Mouse (Mus musculus) heart, adult 11 months (tissue): ENCODE data around the gene Phc3.

Experiments
- DNase-seq: peaks from one replicate; pipeline ENCODE4 v3.0.0; 2022

The Phc3 gene

DNA sequence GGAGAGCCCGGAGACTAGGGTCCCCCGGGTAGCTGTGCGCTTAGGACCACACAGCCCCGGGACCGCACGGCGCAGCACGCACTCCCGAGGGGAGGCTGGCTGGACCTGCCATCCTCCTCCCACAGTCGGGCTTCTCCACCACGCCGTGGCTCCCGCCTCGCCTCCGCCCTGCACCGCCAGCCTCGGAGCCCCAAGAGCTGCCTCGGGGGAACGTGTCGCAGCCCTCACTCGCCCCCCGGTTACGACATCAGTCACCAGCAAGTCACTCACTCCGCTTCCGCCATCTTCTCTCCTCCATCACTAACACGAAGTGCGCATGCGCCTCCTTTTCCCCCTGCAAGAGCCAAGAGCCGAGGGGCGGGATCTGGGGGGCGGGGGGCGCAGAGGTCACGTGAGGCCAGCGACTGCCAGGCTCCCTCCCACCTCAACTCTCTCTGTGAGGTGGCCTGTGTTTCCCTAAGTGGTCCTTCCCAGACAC is at the start of gene Phc3:
Gene Phc3 (minus strand): TSS at position 312 of the 478 bp plus-strand sequence.
- peak; percentile 100 for DNase-seq

DNA sequence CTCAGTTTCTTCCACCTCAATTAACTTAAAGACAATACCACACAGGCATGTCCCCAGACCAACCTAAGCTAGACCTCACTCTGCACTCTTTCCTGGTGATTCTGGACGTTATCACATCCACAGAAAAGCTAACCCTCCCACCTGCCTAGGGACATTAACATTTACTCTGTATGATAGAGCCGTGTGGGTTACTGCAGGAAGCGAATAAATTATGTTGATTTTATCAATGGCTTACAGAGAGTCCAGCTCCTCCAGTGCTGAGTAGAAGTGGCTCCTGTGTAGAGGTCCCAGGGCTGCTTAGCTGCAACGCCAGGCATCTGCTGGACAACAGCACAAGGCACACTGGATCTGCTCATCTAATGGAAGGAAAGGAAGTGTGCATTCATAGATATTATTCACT is 48.4 kb upstream of the Phc3 start:
- peak; percentile 18 for DNase-seq

DNA sequence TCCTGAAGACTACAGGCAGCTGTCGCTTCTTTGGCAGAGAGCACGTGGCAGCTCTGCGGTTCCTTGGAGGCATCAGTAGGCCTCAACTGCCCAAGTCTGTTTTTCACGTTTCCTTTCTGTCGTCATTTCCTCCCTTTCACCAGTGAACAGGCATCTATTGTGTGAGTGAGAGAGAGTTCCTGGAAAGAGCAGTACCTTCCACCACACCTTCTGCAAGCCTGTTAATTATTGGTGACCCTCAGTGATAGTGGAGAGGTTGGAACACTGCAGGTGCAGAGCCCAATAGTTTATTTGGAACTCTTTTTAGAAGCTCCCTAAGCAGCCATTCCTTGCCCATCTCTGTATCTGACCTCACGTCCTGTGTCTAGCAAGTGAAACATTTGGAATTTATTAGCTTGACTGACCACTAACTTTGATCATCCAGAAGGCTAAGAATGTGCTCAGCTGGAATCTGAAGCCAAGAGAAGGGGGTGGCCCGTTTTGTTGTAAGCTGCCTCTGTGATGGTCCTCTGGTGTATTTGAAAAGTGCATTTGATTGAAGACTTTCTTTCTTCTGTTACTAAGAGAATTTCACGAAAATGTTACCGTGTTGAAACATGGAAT is 47.5 kb upstream of the Phc3 start:
- DNase-seq = no peak

GRCm38 (mm10) chr3:31015682-31016443 is 46.6 kb upstream of the Phc3 start:
- DNase-seq = no peak

DNA sequence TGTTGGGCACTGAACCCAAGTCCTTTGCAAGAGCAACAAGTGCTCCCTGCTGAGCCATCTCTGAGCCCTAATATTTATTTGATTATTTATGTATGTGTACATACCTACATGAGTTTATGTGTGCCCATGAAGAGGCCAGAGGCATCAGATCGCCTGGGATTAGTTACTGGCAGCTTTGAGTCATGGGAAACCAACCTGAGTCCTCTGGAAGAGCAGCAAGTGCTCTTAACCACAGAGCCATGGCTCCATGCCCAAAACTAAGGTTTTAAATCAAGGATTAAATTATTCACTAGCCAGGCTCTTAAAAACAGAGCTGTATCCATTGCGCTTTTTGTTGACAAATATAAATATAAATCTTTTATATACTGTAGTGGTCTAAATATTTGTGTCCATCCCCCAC is 45.2 kb upstream of the Phc3 start:
- no peak for DNase-seq

DNA sequence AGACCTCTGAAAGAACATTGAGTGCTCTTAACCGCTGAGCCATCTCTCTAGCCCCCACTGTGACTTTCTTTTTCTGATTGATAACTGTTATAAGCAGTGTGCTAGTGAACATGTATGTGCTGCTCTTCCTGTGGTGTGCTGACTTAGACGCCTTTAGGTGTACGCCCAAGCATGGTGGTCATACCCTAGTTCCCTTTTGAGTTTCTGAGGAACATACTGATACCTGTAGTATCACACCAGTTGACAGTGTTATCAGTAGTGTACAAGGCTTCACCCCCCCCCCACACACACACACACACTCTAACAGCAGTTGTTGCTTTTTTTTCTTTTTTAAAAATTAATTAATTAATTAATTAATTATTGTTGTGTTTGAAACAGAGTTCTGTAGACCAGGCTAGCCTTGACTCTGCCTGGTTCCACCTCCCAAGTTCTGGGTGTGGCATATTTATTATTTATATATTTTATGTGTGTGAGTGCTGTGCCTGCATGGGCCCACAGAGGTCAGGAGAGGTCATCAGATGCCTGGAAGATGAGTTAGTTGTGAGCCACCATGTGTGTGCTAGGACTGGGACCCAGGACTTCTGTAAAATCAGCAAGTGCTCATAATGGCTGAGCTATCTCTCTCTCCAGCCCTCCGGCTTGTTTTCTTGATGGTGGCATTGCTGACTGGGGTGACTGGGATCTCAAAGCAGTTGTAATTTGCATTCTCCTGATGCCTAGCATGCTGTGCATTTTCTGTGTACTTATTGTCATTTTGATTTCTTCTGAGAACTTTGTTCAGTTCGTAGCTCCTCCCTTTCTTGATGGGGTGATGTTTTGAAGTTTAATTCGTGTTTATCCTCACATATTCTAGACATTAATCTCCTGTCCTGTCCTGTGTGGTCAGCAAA is 35.4 kb upstream of the Phc3 start:
- no peak for DNase-seq

DNA sequence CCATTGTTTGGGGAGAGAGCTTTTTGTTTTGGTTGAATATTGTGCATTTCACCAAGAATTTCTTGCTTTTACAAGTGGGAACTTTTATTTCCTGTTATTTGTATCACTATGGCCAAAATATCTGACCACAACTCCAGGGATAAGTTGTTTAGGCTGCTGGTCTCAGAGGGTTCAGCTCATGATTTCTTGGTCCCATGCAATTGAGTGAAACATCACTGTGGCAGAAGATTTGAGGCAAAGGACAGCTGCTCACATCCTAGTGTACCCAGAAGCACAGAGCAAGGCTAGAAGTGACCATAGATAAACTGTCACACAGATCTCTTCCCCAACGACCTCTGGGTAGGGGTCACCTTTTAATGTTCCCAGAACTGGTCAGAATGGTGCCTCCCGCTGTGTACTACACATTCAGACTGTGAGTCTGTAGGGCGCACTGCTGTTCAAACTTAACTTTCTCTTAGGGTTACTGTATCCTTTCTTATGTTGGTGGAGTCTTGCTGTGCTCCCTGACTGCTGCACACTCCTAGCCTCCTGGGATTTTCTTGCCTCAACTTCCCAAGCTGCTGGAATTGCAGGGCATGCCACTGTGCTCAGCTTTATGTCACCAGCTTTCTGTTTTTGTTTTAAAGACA is 31.9 kb upstream of the Phc3 start:
- peak; percentile 51 for DNase-seq

DNA sequence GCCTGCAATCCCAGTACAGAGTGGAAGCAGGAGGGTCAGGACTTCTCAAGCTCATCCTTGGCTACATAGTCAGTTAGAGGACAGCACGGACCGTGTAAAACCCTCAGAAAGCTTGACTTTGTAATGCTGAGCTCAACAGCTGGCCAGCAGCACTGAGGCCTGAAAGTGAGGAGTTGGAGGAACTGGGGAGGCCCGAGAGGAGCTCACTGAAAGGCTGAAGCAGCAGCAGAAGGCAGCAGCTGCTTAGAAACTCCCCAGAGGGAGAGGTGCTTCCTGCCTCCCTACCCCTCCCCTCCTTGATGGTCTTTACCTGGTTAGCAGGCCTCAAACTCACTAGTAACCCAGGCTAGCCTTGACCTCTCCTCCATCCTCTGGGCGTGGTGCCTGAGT is 30.8 kb upstream of the Phc3 start:
- peak; percentile 96 for DNase-seq

- DNase-seq = peak; percentile 90
Measured at GRCm38 (mm10) chr3:30999401-31000017, 30.3 kb upstream of the Phc3 start.

GRCm38 (mm10) chr3:30996688-30997014 is 27.4 kb upstream of the Phc3 start:
- peak; percentile 80 for DNase-seq

GRCm38 (mm10) chr3:30995899-30996687 is 26.9 kb upstream of the Phc3 start:
- DNase-seq = no peak

DNA sequence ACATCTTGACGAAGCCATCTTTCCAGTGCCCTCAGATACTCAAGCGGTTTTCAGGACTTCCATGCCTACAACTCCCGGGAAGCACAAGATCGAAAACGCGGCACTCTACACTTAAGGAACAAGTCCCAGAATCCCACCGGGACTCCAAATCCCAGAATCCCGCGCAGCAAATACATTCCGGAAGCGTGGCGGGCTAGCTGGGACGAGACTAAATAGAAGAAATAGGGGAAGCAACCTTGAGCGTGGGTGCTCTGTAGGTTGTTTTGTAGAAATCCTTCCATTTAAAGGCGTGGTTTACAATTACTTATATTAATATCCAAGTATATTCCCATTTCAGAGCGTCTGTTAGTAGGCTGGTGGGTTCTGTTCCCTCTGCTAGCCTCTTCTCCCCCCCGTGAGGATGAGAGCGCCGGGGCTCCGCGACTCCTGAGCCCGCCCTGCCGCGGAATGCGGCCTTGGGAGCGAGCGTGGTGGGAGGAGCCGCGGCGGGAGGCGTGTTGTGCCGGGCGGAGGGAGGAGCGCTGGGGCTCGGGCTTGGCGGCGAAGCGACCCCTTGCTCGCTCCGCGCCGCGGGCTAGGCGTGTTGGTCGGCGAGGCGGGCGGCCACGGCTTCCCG is 26.2 kb upstream of the Phc3 start, which contains the start of gene Prkci:
Gene Prkci (plus strand): TSS at position 465 of the 616 bp plus-strand sequence.
- peak; percentile 99 for DNase-seq

DNA sequence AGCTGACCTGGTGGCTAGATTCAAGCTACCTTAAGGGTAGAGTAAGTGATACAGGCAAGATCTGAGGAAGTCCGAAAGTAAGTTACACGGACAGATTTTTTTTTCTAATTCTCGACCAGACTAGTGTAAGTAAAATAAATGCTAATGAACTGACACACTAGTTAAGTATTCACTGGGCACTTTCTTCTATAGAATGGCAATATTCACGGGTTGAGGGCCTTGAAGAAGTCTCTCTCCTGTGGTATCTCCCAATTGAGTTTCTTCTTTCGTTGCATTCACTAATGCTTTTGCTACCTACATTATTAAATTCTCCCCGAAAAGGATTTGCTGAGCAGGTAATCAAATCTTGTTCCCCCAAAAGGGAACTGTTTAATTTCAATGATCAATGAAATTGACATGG is 25.6 kb upstream of the Phc3 start:
- DNase-seq = no peak

- DNase-seq = peak; percentile 81
Measured at GRCm38 (mm10) chr3:30993066-30993573, 23.9 kb upstream of the Phc3 start.

DNA sequence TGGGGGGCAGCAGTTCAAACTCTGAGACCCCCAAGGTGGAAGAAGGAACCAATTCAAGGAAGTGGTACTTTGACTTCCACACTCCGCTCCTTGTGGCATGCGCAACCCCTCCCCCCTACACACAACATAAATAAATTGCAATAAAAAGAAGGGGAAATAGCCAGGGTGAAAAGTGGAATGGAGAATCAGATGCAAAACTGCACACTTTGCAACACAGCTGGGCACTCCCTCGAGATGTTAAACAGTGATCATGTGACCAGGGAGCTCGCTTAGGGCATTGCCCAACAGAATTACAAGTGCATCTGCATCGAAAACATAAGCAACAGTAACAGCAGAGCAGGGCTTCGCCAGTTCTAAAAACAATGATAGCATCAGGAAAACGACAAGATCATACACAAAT is 22.9 kb upstream of the Phc3 start:
- DNase-seq = peak; percentile 91

- peak; percentile 97 for DNase-seq
Measured at GRCm38 (mm10) chr3:30987396-30988318, 18.4 kb upstream of the Phc3 start.

DNA sequence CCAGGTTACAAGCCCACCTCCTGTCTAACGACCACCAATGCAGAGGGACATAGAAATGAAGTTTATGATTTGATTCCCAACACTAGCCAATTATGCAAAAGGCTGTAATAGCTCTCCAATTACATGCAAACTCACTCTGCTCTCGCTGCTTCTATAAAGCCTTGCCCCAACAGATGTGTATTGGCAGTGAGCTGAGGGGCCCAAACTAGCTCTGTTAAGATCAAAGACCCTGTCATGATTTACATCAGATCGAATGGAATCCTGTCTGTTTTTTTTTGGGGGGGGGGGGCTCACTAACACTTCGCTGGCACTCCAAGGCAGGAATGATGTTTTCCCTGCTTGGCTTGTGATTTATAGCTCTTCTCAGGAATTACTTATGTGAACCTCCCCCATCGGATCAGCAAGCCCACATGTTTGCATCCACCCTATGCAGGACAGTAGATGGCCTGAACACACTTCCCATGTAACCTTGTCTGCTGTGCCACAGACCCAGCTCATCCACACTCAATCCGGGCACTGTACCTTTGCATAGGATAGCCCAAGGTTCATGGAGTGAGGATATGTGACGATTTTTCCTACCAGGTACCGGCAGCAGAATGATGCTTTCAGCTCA is 13.8 kb upstream of the Phc3 start:
- peak; percentile 29 for DNase-seq

GRCm38 (mm10) chr3:30981616-30982380 is 12.6 kb upstream of the Phc3 start:
- peak; percentile 50 for DNase-seq
